Mouse (Mus musculus) kidney, embryonic 14.5 days (tissue): Measurements from ENCODE around the gene Tmcc3. TPM values are rescaled to one million over a fixed set of nuclear protein-coding genes. Genes with fewer than 3 reads are reported as not detected.

ENCODE experiments used
- ATAC-seq: fragments of 200-750 bp; cut with Nextera tagmentation; 2 replicates; pipeline ENCODE4 v1.8.0; 2017; ENCODE audit warnings: moderate number of reproducible peaks, mild to moderate bottlenecking, moderate TSS enrichment, moderate library complexity; ENCODE audit not compliant: low FRiP score, low TSS enrichment
- H3K27ac ChIP-seq: fragments of 300-500 bp; sonication (generic); 2 replicates; pipeline ENCODE4 v1.5.1; 2014; ENCODE audit warnings: low read depth, mild to moderate bottlenecking, low read length, moderate library complexity, mixed read lengths
- H3K27me3 ChIP-seq: fragments of 300-500 bp; sonication (generic); 2 replicates; pipeline ENCODE4 v1.6.1; 2014; ENCODE audit warnings: mild to moderate bottlenecking, low read length; ENCODE audit not compliant: control insufficient read depth, insufficient read depth
- H3K36me3 ChIP-seq: fragments of 300-500 bp; sonication (generic); 2 replicates; pipeline ENCODE4 v1.6.1; 2014; ENCODE audit warnings: low read length, mixed read lengths; ENCODE audit not compliant: control insufficient read depth, insufficient read depth
- H3K4me1 ChIP-seq: fragments of 300-500 bp; sonication (generic); 2 replicates; pipeline ENCODE4 v1.6.1; 2014; ENCODE audit warnings: low read length, mixed read lengths; ENCODE audit not compliant: control insufficient read depth, insufficient read depth
- H3K4me2 ChIP-seq: fragments of 300-500 bp; sonication (generic); replicated peaks from 2 replicates; pipeline ENCODE4 v1.6.1; 2014; ENCODE audit warnings: low read depth, mild to moderate bottlenecking, low read length
- H3K4me3 ChIP-seq: fragments of 300-500 bp; sonication (generic); 2 replicates; pipeline ENCODE4 v1.5.1; 2014; ENCODE audit warnings: mild to moderate bottlenecking, low read length
- H3K9ac ChIP-seq: fragments of 300-500 bp; sonication (generic); 2 replicates; pipeline ENCODE4 v1.6.1; 2014; ENCODE audit warnings: low read depth, mild to moderate bottlenecking, low read length, moderate library complexity
- H3K9me3 ChIP-seq: fragments of 300-500 bp; sonication (generic); 2 replicates; pipeline ENCODE4 v1.6.1; 2016; ENCODE audit warnings: low read length; ENCODE audit not compliant: control insufficient read depth
- WGBS: fragments of 180-500 bp; shearing (Covaris S2); extraction: QIAGEN DNeasy Blood & Tissue Kit; methylation state at CpG from one replicate; pipeline ENCODE4 v1.1.7; 2014; 5-methylcytosine and 5-hydroxymethylcytosine counted together
- polyA plus RNA-seq: library from polyadenylated mRNA; unstranded; fragments of >200 nt; fragmentation: Nextera tagmentation; extraction: Ambion mirVana; gene quantifications from 2 replicates; pipeline ENCODE4 v1.2.1, GENCODE M21; 2014

Gene Tmcc3
- polyA plus RNA-seq, 1 experiment from 2014 or later = 7.2 TPM

GRCm38 (mm10) chr10:94294933-94295750 lies 16.6 kb upstream of the Tmcc3 start:
- H3K27ac ChIP-seq = no peak overlapping the region
- H3K4me1 ChIP-seq = no peaks in the 10 kb centered on the region
- no peak overlapping the region for H3K4me2 ChIP-seq
- H3K27me3 ChIP-seq = no peaks in the 10 kb centered on the region
- 50% methylated on average over 6 of the region's 6 CpGs for WGBS
- H3K9ac ChIP-seq = no peak overlapping the region
- no peaks in the 10 kb centered on the region for H3K36me3 ChIP-seq
- ATAC-seq = no peak
- no peaks in the 10 kb centered on the region for H3K9me3 ChIP-seq
- H3K4me3 ChIP-seq = no peak overlapping the region

DNA sequence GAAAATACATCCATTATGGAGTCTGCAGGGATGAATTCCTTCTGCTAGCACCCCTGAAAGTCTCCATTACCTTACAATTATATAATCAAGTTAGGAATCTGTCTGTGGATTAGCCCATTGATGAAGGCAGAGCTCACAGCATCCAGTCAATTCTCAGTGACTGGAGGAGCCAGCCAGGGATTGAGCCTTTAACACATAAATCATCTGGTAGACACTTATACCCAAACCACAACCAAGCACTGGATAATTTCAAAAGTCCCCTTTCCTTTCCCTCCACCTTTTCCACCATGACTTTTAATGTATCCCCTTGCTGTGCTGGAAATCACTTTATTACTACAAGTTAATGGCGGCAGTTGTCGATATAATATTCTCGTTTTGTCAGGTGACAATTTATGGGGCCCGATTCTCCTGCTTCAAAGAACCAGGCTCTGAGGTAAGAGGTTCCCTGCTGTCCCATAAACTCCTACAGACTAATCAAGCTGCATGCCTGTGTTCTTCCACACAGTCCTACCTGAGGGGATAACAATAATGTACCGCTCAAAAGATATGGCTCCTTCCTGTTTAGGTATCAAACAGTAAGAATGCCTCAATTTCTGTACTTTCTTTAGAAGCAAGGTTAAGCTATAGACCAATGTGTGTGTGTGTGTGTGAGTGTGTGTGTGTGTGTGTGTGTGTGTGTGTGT lies 15.7 kb upstream of the Tmcc3 start:
- Histone ChIP-seq H3K9me3 (no peaks in the 10 kb centered on the region), H3K9ac (no peak overlapping the region), H3K4me1 (no peaks in the 10 kb centered on the region), H3K36me3 (no peaks in the 10 kb centered on the region), H3K27ac (no peak overlapping the region), H3K4me3 (no peak overlapping the region), H3K27me3 (no peaks in the 10 kb centered on the region), H3K4me2 (no peak overlapping the region)
- no peak for ATAC-seq
- 89% methylated on average over 5 of the region's 5 CpGs for WGBS

GRCm38 (mm10) chr10:94298471-94298870 lies 13.3 kb upstream of the Tmcc3 start, which contains the start of gene Gm4792:
Gm4792 (minus strand) TSS chr10:94298703.
- Histone ChIP-seq H3K4me3 (no peak within 1 kb of the TSS), H3K27ac (no peak within 1 kb of the TSS), H3K4me1 (no peaks in the 10 kb centered on the region), H3K9me3 (no peaks in the 10 kb centered on the region), H3K4me2 (no peak within 1 kb of the TSS), H3K27me3 (no peaks in the 10 kb centered on the region), H3K9ac (no peak within 1 kb of the TSS), H3K36me3 (no peaks in the 10 kb centered on the region)
- no peak for ATAC-seq
- 61% methylated on average over 3 of the region's 3 CpGs for WGBS

DNA sequence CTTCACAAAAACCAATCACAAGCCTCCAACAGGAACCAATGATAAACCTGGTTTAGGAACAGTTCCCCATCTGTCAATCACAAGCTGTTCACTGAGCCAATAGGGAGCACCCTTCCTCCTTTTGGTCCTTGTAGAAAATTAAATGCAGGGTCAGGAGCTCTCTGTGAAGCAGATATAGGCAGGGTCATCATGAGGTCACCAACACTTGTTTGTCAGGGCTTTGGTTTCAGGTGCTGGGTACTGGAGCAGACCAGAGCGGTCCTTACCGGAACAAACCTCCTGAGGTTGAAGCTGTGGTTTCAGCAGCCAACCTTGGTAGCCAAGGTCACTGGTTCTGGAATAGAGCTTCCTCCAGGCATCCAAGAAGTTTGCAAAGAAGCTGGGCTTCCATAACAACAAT lies 12.4 kb upstream of the Tmcc3 start:
- H3K4me3 ChIP-seq = no peak overlapping the region
- no peaks in the 10 kb centered on the region for H3K36me3 ChIP-seq
- no peaks in the 10 kb centered on the region for H3K4me1 ChIP-seq
- no peak for ATAC-seq
- no peak overlapping the region for H3K9ac ChIP-seq
- H3K9me3 ChIP-seq = no peaks in the 10 kb centered on the region
- H3K27ac ChIP-seq = no peak overlapping the region
- no peak overlapping the region for H3K4me2 ChIP-seq
- no peaks in the 10 kb centered on the region for H3K27me3 ChIP-seq
- 84% methylated on average over 2 of the region's 2 CpGs for WGBS

- no peak overlapping the region for H3K9ac ChIP-seq
- H3K36me3 ChIP-seq = no peaks in the 10 kb centered on the region
- ATAC-seq = no peak
- H3K4me3 ChIP-seq = no peak overlapping the region
- no peak overlapping the region for H3K4me2 ChIP-seq
- no peak overlapping the region for H3K27ac ChIP-seq
- H3K4me1 ChIP-seq = no peaks in the 10 kb centered on the region
- WGBS = 86% methylated on average over 9 of the region's 9 CpGs
- no peaks in the 10 kb centered on the region for H3K27me3 ChIP-seq
- H3K9me3 ChIP-seq = no peaks in the 10 kb centered on the region
Observed at GRCm38 (mm10) chr10:94304064-94304657, 7.6 kb upstream of the Tmcc3 start.

GRCm38 (mm10) chr10:94305526-94305925 lies 6.2 kb upstream of the Tmcc3 start:
- 60% methylated on average over 5 of the region's 5 CpGs for WGBS
- ATAC-seq = no peak
- Histone ChIP-seq H3K36me3 (no peaks in the 10 kb centered on the region), H3K9ac (no peak overlapping the region), H3K4me2 (no peak overlapping the region), H3K27me3 (no peaks in the 10 kb centered on the region), H3K4me3 (no peak overlapping the region), H3K9me3 (no peaks in the 10 kb centered on the region), H3K27ac (no peak overlapping the region), H3K4me1 (no peaks in the 10 kb centered on the region)

DNA sequence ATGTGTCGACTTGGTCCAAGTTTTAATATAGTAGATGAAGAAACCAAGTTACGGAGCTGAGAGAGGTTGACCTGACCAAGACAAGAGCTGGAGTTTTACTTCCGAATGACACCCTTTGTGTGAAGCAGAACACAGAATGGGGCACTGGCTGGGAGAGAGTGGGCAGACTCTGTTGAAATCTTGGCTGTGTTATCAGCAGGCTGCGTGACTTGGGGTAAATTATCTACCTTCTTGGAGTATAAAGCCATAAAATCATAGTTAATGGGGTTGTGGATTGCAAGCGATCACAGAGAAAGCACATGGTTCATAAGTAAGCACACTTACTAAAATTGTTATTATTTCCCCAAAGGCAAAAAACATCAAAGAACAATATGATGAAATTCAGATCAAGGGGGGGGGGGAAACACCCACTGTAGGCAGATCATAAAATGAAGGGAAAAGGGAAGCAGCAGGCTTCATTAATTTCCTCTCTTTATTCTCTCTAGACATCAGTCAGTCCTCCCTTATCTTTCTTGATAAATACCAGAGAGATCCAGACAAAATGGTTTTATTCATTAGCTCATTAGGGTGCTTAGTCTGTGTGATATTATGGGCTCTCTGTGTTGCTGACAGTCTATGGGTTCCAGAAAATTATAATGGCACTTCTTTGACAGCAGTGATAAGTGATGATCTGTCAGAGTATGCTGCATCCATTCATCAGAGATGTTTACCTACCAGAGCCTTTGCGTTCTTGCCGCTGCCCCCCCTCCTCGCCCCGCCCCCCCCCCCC lies 1.1 kb upstream of the Tmcc3 start:
- no peak overlapping the region for H3K4me2 ChIP-seq
- H3K27ac ChIP-seq = no peak overlapping the region
- H3K9me3 ChIP-seq = no peaks in the 10 kb centered on the region
- no peak for ATAC-seq
- no peak overlapping the region for H3K4me3 ChIP-seq
- 57% methylated on average over 8 of the region's 9 CpGs for WGBS
- no peaks in the 10 kb centered on the region for H3K36me3 ChIP-seq
- no peak overlapping the region for H3K9ac ChIP-seq
- peaks cover 18% of the 10 kb centered on the region; the same call in 1 of the 2 replicates for H3K27me3 ChIP-seq
- H3K4me1 ChIP-seq = no peaks in the 10 kb centered on the region

- peak; percentile 69; the same call in 1 of the 2 replicates for ATAC-seq
- H3K27ac ChIP-seq = no peak overlapping the region
- under 1% methylated on average over 45 of the region's 45 CpGs for WGBS
- H3K4me1 ChIP-seq = no peaks in the 10 kb centered on the region
- no peaks in the 10 kb centered on the region for H3K9me3 ChIP-seq
- peak overlapping the region; percentile 31 for H3K9ac ChIP-seq
- H3K4me2 ChIP-seq = peak overlapping the region; percentile 91
- peaks cover 18% of the 10 kb centered on the region; the same call in 1 of the 2 replicates for H3K27me3 ChIP-seq
- H3K36me3 ChIP-seq = no peaks in the 10 kb centered on the region
- peak overlapping the region; percentile 50 for H3K4me3 ChIP-seq
Observed at GRCm38 (mm10) chr10:94312007-94312715, 412 bp downstream of the Tmcc3 start.
